Mouse (Mus musculus): Measurements from ENCODE around the gene Tns1.

Gene Tns1

DNA sequence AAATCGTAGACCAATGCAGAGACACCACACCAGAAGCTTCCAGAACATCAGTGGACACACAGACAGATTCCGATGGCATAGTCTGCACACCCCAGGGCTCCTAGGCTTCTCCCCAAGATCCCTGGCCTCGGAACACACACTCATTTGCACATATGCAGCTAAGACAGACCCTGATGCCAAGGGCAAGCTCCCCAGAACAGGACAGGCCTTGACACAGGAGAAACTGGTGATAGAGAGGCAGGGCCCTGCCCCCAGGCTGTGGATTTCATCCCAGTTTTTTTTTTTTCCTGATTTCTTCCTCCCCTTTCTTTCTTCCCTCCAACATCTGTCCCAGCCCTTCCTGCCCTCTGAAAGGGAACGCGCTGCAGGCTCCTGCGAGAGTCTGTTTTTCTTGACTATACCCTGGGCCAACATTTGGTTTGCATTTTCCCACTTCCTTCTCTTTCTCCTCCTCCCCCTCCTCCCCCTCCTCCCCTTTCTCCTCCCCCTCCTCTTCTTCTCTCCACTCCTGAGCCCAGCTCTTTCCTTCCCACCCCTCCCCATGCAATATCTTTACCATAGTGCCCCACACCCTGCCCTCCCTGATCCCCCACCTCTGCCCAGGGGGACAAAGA is 32.5 kb downstream of the Tns1 start:
- no peak for DNase-seq (ENCODE audit: low read depth in 2 of 2, low spot score in 2 of 2)

GRCm38 (mm10) chr1:74091138-74091537 is 33.1 kb downstream of the Tns1 start:
- no peak for DNase-seq (ENCODE audit: low read depth in 2 of 2, low spot score in 2 of 2)

DNA sequence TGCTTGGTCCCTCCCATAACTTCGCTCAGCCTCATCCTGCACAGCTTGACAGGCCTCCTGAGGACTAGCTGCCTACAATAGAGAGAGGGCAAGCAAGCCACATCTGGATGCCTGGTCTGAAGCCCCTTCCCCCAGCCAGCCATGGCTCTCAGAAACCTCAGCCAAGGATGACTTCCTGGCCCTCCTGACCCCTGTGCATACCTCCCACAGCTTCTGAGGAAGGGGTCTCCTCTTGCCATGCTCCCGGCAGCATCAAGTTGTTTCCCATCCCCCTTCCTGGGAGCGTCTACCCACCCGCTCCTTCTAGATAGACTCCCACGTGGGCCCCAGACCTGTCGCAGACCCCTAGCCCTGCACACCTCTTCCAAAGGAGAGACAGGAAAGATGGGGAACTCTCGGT is 33.9 kb downstream of the Tns1 start:
- no peak for DNase-seq (ENCODE audit: low read depth in 2 of 2, low spot score in 2 of 2)

GRCm38 (mm10) chr1:74088569-74088968 is 35.7 kb downstream of the Tns1 start:
- no peak for DNase-seq (ENCODE audit: low read depth in 2 of 2, low spot score in 2 of 2)

GRCm38 (mm10) chr1:74085566-74085965 is 38.7 kb downstream of the Tns1 start:
- no peak for DNase-seq (ENCODE audit: low read depth in 2 of 2, low spot score in 2 of 2)

DNA sequence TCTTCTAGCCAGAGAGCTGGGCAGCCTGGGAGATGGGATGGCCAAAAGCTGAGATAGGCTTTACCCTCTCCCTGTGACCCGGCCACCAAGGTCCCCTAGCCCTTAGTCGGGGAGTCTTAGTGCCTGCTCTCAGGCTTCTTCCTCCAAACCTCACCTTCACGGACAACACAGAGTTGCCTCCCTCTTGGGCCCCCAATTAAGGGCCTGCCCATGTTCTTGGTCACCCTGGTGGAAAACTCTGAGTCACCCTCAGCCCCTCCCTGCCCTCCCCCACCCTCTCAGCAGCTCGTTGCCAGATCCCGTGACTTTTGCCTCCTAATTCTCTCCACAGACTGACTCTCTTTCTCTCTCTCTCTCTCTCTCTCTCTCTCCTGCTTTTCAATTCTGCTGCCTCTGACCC is 39.5 kb downstream of the Tns1 start:
- no peak for DNase-seq (ENCODE audit: low read depth in 2 of 2, low spot score in 2 of 2)

- DNase-seq (ENCODE audit: low read depth in 2 of 2, low spot score in 2 of 2) = no peak
Observed at GRCm38 (mm10) chr1:74084065-74084705, 40.1 kb downstream of the Tns1 start.

DNA sequence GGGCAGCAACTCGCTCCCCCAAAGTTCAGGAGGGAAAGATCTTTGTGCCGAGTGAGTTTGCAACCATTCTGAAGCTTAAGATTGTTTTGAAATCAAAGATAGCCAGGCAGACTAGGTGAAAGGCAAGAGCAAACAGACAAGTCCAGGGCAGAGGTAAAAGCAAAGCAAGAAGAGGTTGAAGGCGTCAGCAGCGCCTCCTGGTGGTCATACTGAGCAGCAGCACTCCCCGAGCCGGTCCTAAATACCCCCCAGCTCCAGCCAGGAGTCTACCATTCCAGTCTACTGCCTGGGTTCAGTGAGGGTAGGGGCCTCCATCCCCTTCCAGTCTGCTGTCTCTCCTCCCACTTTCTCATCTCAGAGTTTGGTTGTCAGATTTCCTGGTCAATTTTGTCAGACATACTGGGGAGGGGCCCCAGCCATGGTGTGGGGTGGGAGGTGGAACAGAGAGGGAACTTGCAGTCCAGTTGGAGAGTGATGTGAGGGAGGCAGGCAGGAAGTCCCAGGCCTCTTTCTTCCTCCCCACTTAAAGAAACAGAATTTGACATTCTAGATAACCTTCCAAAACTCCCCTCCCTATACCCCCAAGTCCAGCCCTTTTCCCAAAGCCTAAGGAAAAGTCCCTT is 41.3 kb downstream of the Tns1 start:
- peak; percentile 31 to 48 for DNase-seq (ENCODE audit: low read depth in 2 of 2, low spot score in 2 of 2)

- no peak for DNase-seq (ENCODE audit: low read depth in 2 of 2, low spot score in 2 of 2)
Observed at GRCm38 (mm10) chr1:74081573-74081989, 42.7 kb downstream of the Tns1 start.

GRCm38 (mm10) chr1:74077353-74077752 is 46.9 kb downstream of the Tns1 start:
- peak; percentile 63 to 76 for DNase-seq (ENCODE audit: low read depth in 2 of 2, low spot score in 2 of 2)

DNA sequence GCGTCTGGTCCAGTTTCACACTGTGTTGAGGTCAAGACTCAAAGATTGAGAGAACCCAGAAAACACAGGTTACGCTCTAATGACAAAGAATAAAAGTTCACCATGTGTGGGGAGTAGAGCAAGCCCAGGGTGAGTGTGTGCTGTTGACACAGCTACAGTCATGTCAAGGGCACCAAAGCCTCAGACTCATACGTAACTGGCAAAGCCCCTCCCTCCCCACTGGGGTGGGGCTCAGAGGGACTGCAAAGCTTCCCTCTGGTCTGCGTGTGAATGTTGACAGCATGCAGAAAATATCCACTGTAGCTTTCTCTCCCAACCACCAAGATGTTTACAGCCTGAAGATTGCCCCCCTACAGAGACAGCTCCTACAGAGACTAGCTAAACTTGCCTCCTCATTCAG is 48.0 kb downstream of the Tns1 start:
- DNase-seq (ENCODE audit: low read depth in 2 of 2, low spot score in 2 of 2) = no peak

- DNase-seq (ENCODE audit: low read depth in 2 of 2, low spot score in 2 of 2) = no peak
Observed at GRCm38 (mm10) chr1:74074693-74075485, 49.4 kb downstream of the Tns1 start.

- no peak for DNase-seq (ENCODE audit: low read depth in 2 of 2, low spot score in 2 of 2)
Observed at GRCm38 (mm10) chr1:74073791-74074190, 50.5 kb downstream of the Tns1 start.

- DNase-seq (ENCODE audit: low read depth in 2 of 2, low spot score in 2 of 2) = no peak
Observed at GRCm38 (mm10) chr1:74070745-74071144, 53.5 kb downstream of the Tns1 start.

DNA sequence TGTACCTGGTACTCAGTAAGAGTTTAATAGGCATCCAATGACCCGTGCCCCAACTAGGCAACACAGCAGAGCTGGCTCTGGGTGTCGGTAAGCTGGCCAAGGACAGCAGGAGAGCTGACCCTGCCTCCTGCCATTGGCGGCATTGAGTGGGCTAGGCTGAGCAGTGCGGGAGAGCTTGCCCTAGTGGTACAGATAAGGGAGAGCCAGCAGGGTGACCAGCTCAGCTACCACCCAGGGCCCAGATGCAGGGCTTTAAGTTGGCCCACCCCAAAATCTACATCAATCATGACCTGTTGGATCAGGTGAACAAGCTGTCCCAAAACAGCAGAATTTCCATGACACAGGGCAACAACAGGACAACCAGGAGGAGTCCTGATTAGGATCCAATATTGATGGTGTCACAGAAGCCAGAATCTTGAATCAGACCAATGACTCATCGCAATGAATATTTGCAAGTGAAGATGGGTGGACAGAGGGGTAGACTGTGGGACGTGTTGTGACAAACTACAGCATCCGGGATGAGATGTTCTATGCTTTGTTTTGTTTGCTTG is 54.2 kb downstream of the Tns1 start:
- no peak for DNase-seq (ENCODE audit: low read depth in 2 of 2, low spot score in 2 of 2)

DNA sequence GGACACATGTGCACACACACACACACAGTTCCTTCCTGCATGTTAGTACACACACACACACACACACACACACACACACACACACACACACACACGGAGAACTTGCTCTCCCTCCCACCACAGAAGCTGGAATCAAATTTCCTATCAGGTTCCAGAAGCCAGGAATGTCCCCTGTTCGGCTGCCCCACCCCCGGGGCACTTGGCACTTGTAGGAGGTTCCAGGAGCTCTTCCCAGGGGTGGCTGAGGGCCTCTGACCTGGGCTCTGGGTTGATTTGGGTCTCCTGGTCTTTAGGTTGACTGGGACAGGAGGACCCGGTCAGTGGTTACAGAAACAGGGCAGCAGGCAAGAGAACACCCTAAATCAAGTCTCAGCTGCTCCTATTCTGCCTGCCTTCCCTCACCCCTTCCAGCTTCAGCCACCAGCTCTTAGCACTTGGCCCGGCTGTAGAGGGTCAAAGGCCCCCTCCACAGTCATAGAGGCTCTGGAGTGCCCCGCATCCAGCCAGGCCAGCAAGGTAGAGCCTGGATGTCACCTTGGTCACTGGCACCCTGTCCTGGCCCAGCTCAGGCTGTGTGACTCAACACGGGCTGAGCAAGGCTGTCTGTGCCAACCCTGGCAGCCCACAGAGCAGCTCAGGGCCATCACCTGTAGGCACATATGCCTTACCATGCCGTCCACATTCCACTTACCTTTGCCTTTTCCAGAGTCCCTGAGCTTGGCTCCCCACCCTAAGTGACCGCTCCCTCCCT is 55.0 kb downstream of the Tns1 start:
- DNase-seq (ENCODE audit: low read depth in 2 of 2, low spot score in 2 of 2) = no peak

DNA sequence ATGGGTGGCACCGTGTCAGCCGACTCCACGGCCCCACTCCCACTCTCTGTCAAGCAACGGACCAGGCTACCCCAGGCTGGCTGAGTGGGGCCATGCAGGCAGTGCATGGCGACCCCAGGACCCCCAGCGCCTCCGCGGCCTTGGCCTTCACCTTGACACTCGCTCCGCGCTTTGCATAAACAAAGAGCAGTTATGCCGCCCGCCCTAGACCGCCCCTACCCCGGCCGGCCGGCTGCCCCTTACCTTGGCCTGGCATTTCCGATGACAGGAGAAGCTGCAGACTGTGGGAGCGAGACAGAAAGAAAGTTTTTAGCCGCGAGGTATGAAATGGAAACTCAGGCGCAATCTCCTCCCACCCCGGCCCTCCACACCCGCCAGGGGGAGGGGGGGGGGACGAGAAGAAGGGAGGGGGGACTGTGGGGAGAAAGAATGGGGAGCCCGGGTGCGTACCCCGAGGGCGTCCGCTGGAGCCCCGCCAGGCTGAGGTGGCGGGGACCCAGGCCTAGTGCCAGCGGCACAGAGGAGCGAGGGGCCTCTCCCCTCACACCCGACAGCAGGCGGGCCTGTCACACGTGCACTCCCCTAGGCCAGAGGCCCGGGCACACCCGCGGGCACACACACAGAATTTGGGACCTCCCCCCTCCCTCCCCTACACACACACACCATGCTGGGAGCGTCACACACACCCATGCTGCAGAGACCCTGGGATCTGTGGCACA is 55.7 kb downstream of the Tns1 start:
- DNase-seq (ENCODE audit: low read depth in 2 of 2, low spot score in 2 of 2) = no peak

DNA sequence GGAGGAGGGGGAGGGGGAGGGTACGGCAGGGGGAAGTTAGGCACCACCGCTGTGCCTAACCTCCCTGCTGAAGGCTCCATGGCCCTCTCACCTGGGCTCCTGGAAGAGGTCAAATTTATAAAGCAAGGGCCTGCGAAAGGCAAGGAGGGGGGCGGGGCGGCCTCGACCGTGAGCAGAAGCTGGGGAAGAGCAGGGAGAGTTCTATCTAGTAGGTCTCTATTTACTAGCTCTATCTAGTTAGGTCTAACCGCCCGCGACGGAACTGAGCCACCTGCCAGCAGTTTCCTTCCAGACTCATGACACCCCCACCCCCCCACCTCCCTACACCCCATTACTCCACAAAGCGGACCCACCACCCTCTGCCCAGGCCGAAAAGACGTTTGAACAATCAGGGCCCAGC is 56.4 kb downstream of the Tns1 start:
- DNase-seq (ENCODE audit: low read depth in 2 of 2, low spot score in 2 of 2) = no peak

DNA sequence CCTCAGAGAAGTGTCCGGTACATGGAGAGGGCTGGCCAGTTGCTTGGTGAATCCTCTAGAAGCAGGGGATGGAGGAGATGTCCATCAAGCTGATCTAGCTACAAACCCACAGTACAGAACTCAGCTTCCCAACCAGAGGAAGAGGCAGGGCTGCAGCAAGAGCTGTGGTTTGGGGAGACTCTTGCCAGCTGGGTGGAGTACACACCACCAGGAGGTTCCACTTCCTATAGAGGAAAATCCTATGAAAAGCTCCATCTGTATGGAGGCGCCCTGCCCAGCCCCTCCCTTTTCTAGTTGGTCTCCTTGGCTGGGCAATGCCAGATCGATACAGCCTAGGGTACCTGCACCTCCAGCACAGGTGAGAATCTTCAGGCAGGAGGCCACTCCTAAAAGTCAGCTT is 57.7 kb downstream of the Tns1 start:
- DNase-seq (ENCODE audit: low read depth in 2 of 2, low spot score in 2 of 2) = no peak

DNA sequence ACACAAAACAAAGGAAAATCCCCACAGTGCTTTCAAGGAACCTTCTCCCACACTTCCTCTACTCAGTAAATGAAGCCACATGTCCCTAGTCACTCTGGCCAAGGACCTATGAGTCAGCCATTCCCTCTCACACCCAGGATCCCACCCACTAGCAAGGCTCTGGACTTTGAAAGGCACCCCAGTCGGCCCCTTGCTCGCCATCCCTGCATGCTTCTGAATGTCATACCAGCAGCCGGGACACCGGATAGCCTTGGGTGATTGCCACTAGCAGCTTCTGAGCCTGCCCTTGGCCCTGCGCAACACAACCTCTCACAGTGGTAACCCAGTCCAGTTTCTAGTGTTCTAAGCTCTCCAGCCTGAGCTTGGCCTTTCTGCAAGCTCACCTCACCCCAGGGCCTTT is 58.2 kb downstream of the Tns1 start:
- no peak for DNase-seq (ENCODE audit: low read depth in 2 of 2, low spot score in 2 of 2)
